Mouse (Mus musculus) lung, postnatal 0 days (tissue): ENCODE data around the gene Ctu2.

Experiments
- CTCF ChIP-seq: IDR thresholded peaks from 2 replicates; pipeline ENCODE4 v1.5.1; 2016; ENCODE audit warnings: antibody characterized with exemption, mild to moderate bottlenecking
- EP300 ChIP-seq: IDR thresholded peaks from 2 replicates; pipeline ENCODE4 v1.6.1; 2016; ENCODE audit warnings: antibody characterized with exemption, mild to moderate bottlenecking, control low read depth

GRCm38 (mm10) chr8:122527937-122528336, 52.0 kb downstream of the Ctu2 start:
- TF ChIP-seq CTCF (peak; percentile 18; the same call in 1 of the 2 replicates), EP300 (no peak)
